Mouse (Mus musculus): ENCODE data around the gene Cox19.

GRCm38 (mm10) chr5:139335634-139336033 lies 15.6 kb downstream of the Cox19 start:
- TF ChIP-seq EP300 (IDR thresholded peaks at IDR 0.05; ENCODE audit: low read depth in 1 of 2, low read length in 2 of 2): no peak
- no peak; a peak in 1 of 6 replicates for TF ChIP-seq CTCF (IDR thresholded peaks at IDR 0.05 in 2 of 3, conservative IDR thresholded peaks at IDR 0.05 in 1 of 3; ENCODE audit: control insufficient read depth in 1 of 3, insufficient read depth in 1 of 3, low read depth in 2 of 3, low read length in 3 of 3, poor library complexity in 1 of 3, severe bottlenecking in 1 of 3)
